ENCODE assay signal across 16 mouse cellular contexts in genomic region chr6:88205937-88206336, GRCm38 (mm10). TPM values are rescaled to one million over a fixed set of nuclear protein-coding genes. Genes with fewer than 3 reads are reported as not detected.
DNase-seq lines count a peak whose midpoint lies in the region; ATAC-seq lines count a peak whose summit lies in the region.
"Had no signal": no experiment of that assay in that cellular context is flagged by ENCODE, and none has a peak within 500 bp of the region (broad histone marks: within the 10 kb centered on the region; RNA-seq: fewer than 3 reads in every experiment).

No protein-coding gene starts in this region.

- 12% methylated on average over 9 of the region's 9 CpGs for WGBS in hindbrain, embryonic 11.5 days
- 10% methylated on average over 9 of the region's 9 CpGs for WGBS in hindbrain, embryonic 12.5 days
- WGBS in embryonic facial prominence, embryonic 10.5 days = 13% methylated on average over 9 of the region's 9 CpGs
- WGBS in heart, embryonic 10.5 days = 25% methylated on average over 9 of the region's 9 CpGs

- peaks cover 61% of the 10 kb centered on the region for H3K27me3 ChIP-seq in hindbrain, embryonic 11.5 days (ENCODE audit: control insufficient read depth, insufficient read depth, low read length)
- H3K27me3 ChIP-seq in hindbrain, embryonic 12.5 days = peaks cover 80% of the 10 kb centered on the region
- H3K27me3 ChIP-seq in embryonic facial prominence, embryonic 10.5 days (replicated peaks; ENCODE audit: low read depth, poor library complexity, severe bottlenecking) = peaks cover 88% of the 10 kb centered on the region
- peaks cover 86% of the 10 kb centered on the region for H3K27me3 ChIP-seq in heart, embryonic 10.5 days (ENCODE audit: insufficient read depth, poor library complexity, severe bottlenecking)

- no peak overlapping the region for H3K9ac ChIP-seq in hindbrain, embryonic 11.5 days (ENCODE audit: low read depth, low read length)
- no peak overlapping the region for H3K9ac ChIP-seq in hindbrain, embryonic 12.5 days
- H3K9ac ChIP-seq: intestine, embryonic 15.5 days had no signal

- H3K9me3 ChIP-seq in hindbrain, embryonic 11.5 days (ENCODE audit: control insufficient read depth, low read length) = no peaks in the 10 kb centered on the region
- no peaks in the 10 kb centered on the region for H3K9me3 ChIP-seq in hindbrain, embryonic 12.5 days (replicated peaks)
- H3K9me3 ChIP-seq in embryonic facial prominence, embryonic 10.5 days = no peaks in the 10 kb centered on the region
- H3K9me3 ChIP-seq in heart, embryonic 10.5 days = no peaks in the 10 kb centered on the region
- H3K9me3 ChIP-seq: intestine, embryonic 15.5 days had no signal

- H3K4me1 ChIP-seq in hindbrain, embryonic 11.5 days (replicated peaks; ENCODE audit: control insufficient read depth, insufficient read depth, low read length) = no peaks in the 10 kb centered on the region
- H3K4me1 ChIP-seq in hindbrain, embryonic 12.5 days = peaks cover 10% of the 10 kb centered on the region; the same call in 1 of the 2 replicates
- H3K4me1 ChIP-seq in embryonic facial prominence, embryonic 10.5 days = peaks cover 53% of the 10 kb centered on the region
- peaks cover 39% of the 10 kb centered on the region for H3K4me1 ChIP-seq in heart, embryonic 10.5 days

- H3K27ac ChIP-seq in hindbrain, embryonic 11.5 days (ENCODE audit: low read depth, low read length) = no peak overlapping the region
- no peak overlapping the region for H3K27ac ChIP-seq in hindbrain, embryonic 12.5 days
- H3K27ac ChIP-seq in embryonic facial prominence, embryonic 10.5 days (replicated peaks) = no peak overlapping the region
- H3K27ac ChIP-seq in heart, embryonic 10.5 days = 0 out of 2 replicates have a peak overlapping the region, but pooled peaks have one; percentile 32
- H3K27ac ChIP-seq: intestine, embryonic 15.5 days had no signal

- peak; percentile 26 for DNase-seq in hindbrain, embryonic 11.5 days (ENCODE audit: low spot score)
- peak; percentile 23 for DNase-seq in embryonic facial prominence, embryonic 10.5 days (ENCODE audit: low spot score)
- DNase-seq in heart, embryonic 10.5 days (ENCODE audit: low spot score) = no peak
- DNase-seq in lung, adult 18-20 months = peak; percentile 59 to 68
- no peak for DNase-seq in layer of hippocampus, adult 8-10 months (ENCODE audit: low spot score in 2 of 2)
- DNase-seq in spleen, postnatal 36 days (ENCODE audit: low spot score in 2 of 2) = no peak
- no peak for DNase-seq in B cell, adult 2 months
- DNase-seq: cerebellum, adult 9-10 months; spleen, adult 18-20 months had no signal

- H3K4me2 ChIP-seq in hindbrain, embryonic 11.5 days (replicated peaks; ENCODE audit: low read depth, low read length) = no peak overlapping the region
- H3K4me2 ChIP-seq in hindbrain, embryonic 12.5 days (replicated peaks) = no peak overlapping the region
- H3K4me2 ChIP-seq: intestine, embryonic 15.5 days had no signal

- ATAC-seq in hindbrain, embryonic 11.5 days (ENCODE audit: low FRiP score) = no peak
- ATAC-seq in hindbrain, embryonic 12.5 days (ENCODE audit: low FRiP score) = no peak
- ATAC-seq: intestine, embryonic 15.5 days had no signal

- no peaks in the 10 kb centered on the region for H3K36me3 ChIP-seq in hindbrain, embryonic 11.5 days (ENCODE audit: control insufficient read depth, insufficient read depth, low read length)
- H3K36me3 ChIP-seq in hindbrain, embryonic 12.5 days = no peaks in the 10 kb centered on the region
- H3K36me3 ChIP-seq in embryonic facial prominence, embryonic 10.5 days (replicated peaks) = no peaks in the 10 kb centered on the region; the same call in 1 of the 2 replicates
- peaks cover 9% of the 10 kb centered on the region; the same call in 1 of the 2 replicates for H3K36me3 ChIP-seq in heart, embryonic 10.5 days
- H3K36me3 ChIP-seq: intestine, embryonic 15.5 days had no signal

- no peak overlapping the region for H3K4me3 ChIP-seq in hindbrain, embryonic 11.5 days (ENCODE audit: low read depth, low read length)
- no peak overlapping the region for H3K4me3 ChIP-seq in hindbrain, embryonic 12.5 days
- H3K4me3 ChIP-seq in embryonic facial prominence, embryonic 10.5 days = no peak overlapping the region
- no peak overlapping the region for H3K4me3 ChIP-seq in heart, embryonic 10.5 days
- H3K4me3 ChIP-seq: intestine, embryonic 15.5 days had no signal

RNA-seq across cellular contexts. Expression of gene Gata2, which starts 12.2 kb away (rescaled TPM):
- 18.2 and 26.3 TPM in 2 replicates for polyA plus RNA-seq in hindbrain, embryonic 11.5 days (2014; fragmentation: Nextera tagmentation; extraction: Ambion mirVana)
- 29.4 and 43.6 TPM in 2 replicates for polyA plus RNA-seq in hindbrain, embryonic 12.5 days (2016; fragmentation: Nextera tagmentation; extraction: Ambion mirVana)
- polyA plus RNA-seq in embryonic facial prominence, embryonic 10.5 days (2016; fragmentation: Nextera tagmentation; extraction: Ambion mirVana) = 34.6 and 35.9 TPM in 2 replicates
- 24.5 and 24.8 TPM in 2 replicates for polyA plus RNA-seq in heart, embryonic 10.5 days (2016; fragmentation: Nextera tagmentation; extraction: Ambion mirVana)
- total RNA-seq in layer of hippocampus, adult 8-10 months (2022) = 1 to 10 TPM; 5.4 to 6.3 (median 5.8) TPM
- total RNA-seq: CH12.LX had no signal

RNA-seq across cellular contexts. Expression of gene Dnajb8, which starts 16.1 kb away (rescaled TPM):
- not detected in 2 replicates for polyA plus RNA-seq in hindbrain, embryonic 11.5 days (2014; fragmentation: Nextera tagmentation; extraction: Ambion mirVana)
- polyA plus RNA-seq in hindbrain, embryonic 12.5 days (2016; fragmentation: Nextera tagmentation; extraction: Ambion mirVana) = not detected in 2 replicates
- polyA plus RNA-seq in embryonic facial prominence, embryonic 10.5 days (2016; fragmentation: Nextera tagmentation; extraction: Ambion mirVana) = not detected in 2 replicates
- polyA plus RNA-seq in heart, embryonic 10.5 days (2016; fragmentation: Nextera tagmentation; extraction: Ambion mirVana) = not detected in 2 replicates
- total RNA-seq in layer of hippocampus, adult 8-10 months (2022) = not detected
- total RNA-seq: CH12.LX; layer of hippocampus, postnatal 25 days had no signal
- polyA plus RNA-seq: heart, embryonic 16.5 days; intestine, embryonic 15.5 days; limb, embryonic 14.5 days; lung, embryonic 16.5 days had no signal

Comparison
In these comparisons a context has a peak if more than half of its experiments do, and no peak if none do; other contexts are left out.
1. DNase-seq: peak in hindbrain, embryonic 11.5 days (single experiment), embryonic facial prominence, embryonic 10.5 days (single experiment) and lung, adult 18-20 months (2 of 2); none in heart, embryonic 10.5 days (single experiment), layer of hippocampus, adult 8-10 months (0 of 2), spleen, postnatal 36 days (0 of 2) and B cell, adult 2 months (0 of 2).